Mouse (Mus musculus): ENCODE results near the gene Tnrc6c. TPM values are rescaled to one million over a fixed set of nuclear protein-coding genes. Genes with fewer than 3 reads are reported as not detected.

Tnrc6c gene
- polyA plus RNA-seq, 1 experiment, result 15.0 TPM

- no peak for DNase-seq (ENCODE audit: low read depth)
Observed at GRCm38 (mm10) chr11:117674531-117674930, 20.4 kb downstream of the Tnrc6c start.

GRCm38 (mm10) chr11:117676649-117677048 lies 22.6 kb downstream of the Tnrc6c start:
- no peak for DNase-seq (ENCODE audit: low read depth)

GRCm38 (mm10) chr11:117677111-117677510 lies 23.0 kb downstream of the Tnrc6c start:
- DNase-seq (ENCODE audit: low read depth), result no peak

GRCm38 (mm10) chr11:117677594-117677993 lies 23.5 kb downstream of the Tnrc6c start:
- no peak for DNase-seq (ENCODE audit: low read depth)

- no peak for DNase-seq (ENCODE audit: low read depth)
Observed at GRCm38 (mm10) chr11:117678155-117678554, 24.1 kb downstream of the Tnrc6c start.

GRCm38 (mm10) chr11:117678740-117679139 lies 24.7 kb downstream of the Tnrc6c start:
- no peak for DNase-seq (ENCODE audit: low read depth)

GRCm38 (mm10) chr11:117684640-117685039 lies 30.6 kb downstream of the Tnrc6c start:
- no peak for DNase-seq (ENCODE audit: low read depth)

GRCm38 (mm10) chr11:117685461-117685860 lies 31.4 kb downstream of the Tnrc6c start:
- DNase-seq (ENCODE audit: low read depth), result no peak

GRCm38 (mm10) chr11:117686021-117686420 lies 31.9 kb downstream of the Tnrc6c start:
- DNase-seq (ENCODE audit: low read depth), result no peak

- no peak for DNase-seq (ENCODE audit: low read depth)
Observed at GRCm38 (mm10) chr11:117688603-117689002, 34.5 kb downstream of the Tnrc6c start.

- no peak for DNase-seq (ENCODE audit: low read depth)
Observed at GRCm38 (mm10) chr11:117691311-117691710, 37.2 kb downstream of the Tnrc6c start.

- DNase-seq (ENCODE audit: low read depth), result no peak
Observed at GRCm38 (mm10) chr11:117694050-117694449, 40.0 kb downstream of the Tnrc6c start.

GRCm38 (mm10) chr11:117696585-117696984 lies 42.5 kb downstream of the Tnrc6c start:
- DNase-seq (ENCODE audit: low read depth), result no peak

- DNase-seq (ENCODE audit: low read depth), result no peak
Observed at GRCm38 (mm10) chr11:117700871-117701270, 46.8 kb downstream of the Tnrc6c start.

GRCm38 (mm10) chr11:117706267-117706666 lies 52.2 kb downstream of the Tnrc6c start:
- DNase-seq (ENCODE audit: low read depth), result no peak

GRCm38 (mm10) chr11:117707238-117707637 lies 53.1 kb downstream of the Tnrc6c start:
- DNase-seq (ENCODE audit: low read depth), result no peak

GRCm38 (mm10) chr11:117709308-117709707 lies 55.2 kb downstream of the Tnrc6c start:
- DNase-seq (ENCODE audit: low read depth), result no peak

- no peak for DNase-seq (ENCODE audit: low read depth)
Observed at GRCm38 (mm10) chr11:117710815-117711294, 56.8 kb downstream of the Tnrc6c start.

- DNase-seq (ENCODE audit: low read depth), result no peak
Observed at GRCm38 (mm10) chr11:117712065-117712464, 58.0 kb downstream of the Tnrc6c start.

- DNase-seq (ENCODE audit: low read depth), result no peak
Observed at GRCm38 (mm10) chr11:117713375-117713774, 59.3 kb downstream of the Tnrc6c start.

GRCm38 (mm10) chr11:117718838-117719237 lies 64.7 kb downstream of the Tnrc6c start:
- no peak for DNase-seq (ENCODE audit: low read depth)

- DNase-seq (ENCODE audit: low read depth), result no peak
Observed at GRCm38 (mm10) chr11:117724604-117725301, 70.7 kb downstream of the Tnrc6c start.

GRCm38 (mm10) chr11:117727031-117727430 lies 72.9 kb downstream of the Tnrc6c start:
- no peak for DNase-seq (ENCODE audit: low read depth)

GRCm38 (mm10) chr11:117728245-117728644 lies 74.2 kb downstream of the Tnrc6c start:
- no peak for DNase-seq (ENCODE audit: low read depth)
